11 mouse cellular contexts compared by ENCODE assay signal in genomic region chr10:63476167-63476647, GRCm38 (mm10). TPM values are rescaled to one million over a fixed set of nuclear protein-coding genes. Genes with fewer than 3 reads are reported as not detected.
DNase-seq lines count a peak whose midpoint lies in the region; ATAC-seq and TF ChIP-seq lines count a peak whose summit lies in the region.
"Had no signal": no experiment of that assay in that cellular context is flagged by ENCODE, and none has a peak within 500 bp of the region (broad histone marks: within the 10 kb centered on the region; RNA-seq: fewer than 3 reads in every experiment).

No protein-coding gene starts in this region.

- peak; percentile 24 for DNase-seq in layer of hippocampus, adult 11-12 months (ENCODE audit: low spot score)
- no peak for DNase-seq in layer of hippocampus, adult 8-10 months (ENCODE audit: low spot score in 2 of 2)
- DNase-seq in gastrocnemius, postnatal 14 days = peak; percentile 27
- DNase-seq in kidney, postnatal 14 days = peak; percentile 50
- peak; percentile 47 for DNase-seq in ovary, postnatal 14 days (ENCODE audit: low spot score)
- DNase-seq in hindbrain, embryonic 11.5 days (ENCODE audit: low spot score) = no peak
- DNase-seq in layer of hippocampus, adult 2 months (ENCODE audit: low spot score in 2 of 2) = no peak

- no peak overlapping the region for H3K4me3 ChIP-seq in hindbrain, embryonic 11.5 days (ENCODE audit: low read depth, low read length)
- no peak overlapping the region for H3K4me3 ChIP-seq in midbrain, embryonic 13.5 days (replicated peaks)
- H3K4me3 ChIP-seq in layer of hippocampus, adult 2 months = no peak overlapping the region
- H3K4me3 ChIP-seq: erythroblast, embryonic 14.5 days; midbrain, embryonic 12.5 days had no signal

- no peaks in the 10 kb centered on the region for H3K27me3 ChIP-seq in hindbrain, embryonic 11.5 days (ENCODE audit: control insufficient read depth, insufficient read depth, low read length)
- H3K27me3 ChIP-seq in midbrain, embryonic 13.5 days = no peaks in the 10 kb centered on the region
- H3K27me3 ChIP-seq: midbrain, embryonic 12.5 days had no signal

- no peak overlapping the region for H3K27ac ChIP-seq in hindbrain, embryonic 11.5 days (ENCODE audit: low read depth, low read length)
- H3K27ac ChIP-seq in midbrain, embryonic 13.5 days = no peak overlapping the region
- no peak overlapping the region for H3K27ac ChIP-seq in layer of hippocampus, adult 2 months
- H3K27ac ChIP-seq: midbrain, embryonic 12.5 days had no signal

- no peak for ATAC-seq in hindbrain, embryonic 11.5 days (ENCODE audit: low FRiP score)
- no peak for ATAC-seq in midbrain, embryonic 13.5 days

- no peak overlapping the region for H3K4me2 ChIP-seq in hindbrain, embryonic 11.5 days (replicated peaks; ENCODE audit: low read depth, low read length)
- H3K4me2 ChIP-seq in midbrain, embryonic 13.5 days (replicated peaks) = no peak overlapping the region
- H3K4me2 ChIP-seq: midbrain, embryonic 12.5 days had no signal

- no peaks in the 10 kb centered on the region for H3K9me3 ChIP-seq in hindbrain, embryonic 11.5 days (ENCODE audit: control insufficient read depth, low read length)
- no peaks in the 10 kb centered on the region for H3K9me3 ChIP-seq in midbrain, embryonic 13.5 days
- H3K9me3 ChIP-seq: midbrain, embryonic 12.5 days had no signal

- WGBS in hindbrain, embryonic 11.5 days = 81% methylated on average over 10 of the region's 10 CpGs
- 87% methylated on average over 10 of the region's 10 CpGs for WGBS in midbrain, embryonic 13.5 days

- no peak overlapping the region for H3K9ac ChIP-seq in hindbrain, embryonic 11.5 days (ENCODE audit: low read depth, low read length)
- H3K9ac ChIP-seq in midbrain, embryonic 13.5 days (replicated peaks) = no peak overlapping the region
- H3K9ac ChIP-seq: midbrain, embryonic 12.5 days had no signal

- intact Hi-C loops in gastrocnemius, postnatal 14 days (cut with DNase I; ENCODE audit: low total_unique reads) = no loop called here

- H3K36me3 ChIP-seq in hindbrain, embryonic 11.5 days (ENCODE audit: control insufficient read depth, insufficient read depth, low read length) = no peaks in the 10 kb centered on the region
- no peaks in the 10 kb centered on the region for H3K36me3 ChIP-seq in midbrain, embryonic 13.5 days
- H3K36me3 ChIP-seq: midbrain, embryonic 12.5 days had no signal

- TF ChIP-seq CTCF in layer of hippocampus, adult 2 months (conservative IDR thresholded peaks at IDR 0.05) = no peak

- H3K4me1 ChIP-seq in hindbrain, embryonic 11.5 days (replicated peaks; ENCODE audit: control insufficient read depth, insufficient read depth, low read length) = no peaks in the 10 kb centered on the region
- 0 out of 2 replicates have a peak, but pooled peaks cover 4% of the 10 kb centered on the region for H3K4me1 ChIP-seq in midbrain, embryonic 13.5 days (replicated peaks)
- H3K4me1 ChIP-seq: midbrain, embryonic 12.5 days had no signal

RNA-seq across cellular contexts. Expression of gene Ctnna3, which starts 46.3 kb away (rescaled TPM):
- 1 to 10 TPM; 2.3 to 3.2 (median 3.1) TPM for total RNA-seq in layer of hippocampus, adult 8-10 months (2022)
- 10 to 100 TPM; 19.1 to 20.2 TPM for total RNA-seq in gastrocnemius, postnatal 14 days (2021)
- 0.42 TPM in 1 of 2 replicates, not detected in the other for polyA plus RNA-seq in hindbrain, embryonic 11.5 days (2014; fragmentation: Nextera tagmentation; extraction: Ambion mirVana)
- polyA plus RNA-seq in midbrain, embryonic 13.5 days (2015; fragmentation: Nextera tagmentation; extraction: Ambion mirVana) = 0.23 and 0.39 TPM in 2 replicates
- 1 to 10 TPM; 1.8 to 2.0 TPM for total RNA-seq in layer of hippocampus, adult 2 months (2021)
- total RNA-seq: ES-E14 had no signal
- polyA plus RNA-seq: erythroblast, embryonic 14.5 days; midbrain, embryonic 12.5 days had no signal

RNA-seq across cellular contexts. Expression of gene Gm7075, which starts 54.6 kb away (rescaled TPM):
- not detected for total RNA-seq in layer of hippocampus, adult 8-10 months (2022)
- total RNA-seq in gastrocnemius, postnatal 14 days (2021) = not detected
- polyA plus RNA-seq in hindbrain, embryonic 11.5 days (2014; fragmentation: Nextera tagmentation; extraction: Ambion mirVana) = 0.63 TPM in 1 of 2 replicates, not detected in the other
- 0.57 TPM in 1 of 2 replicates, not detected in the other for polyA plus RNA-seq in midbrain, embryonic 13.5 days (2015; fragmentation: Nextera tagmentation; extraction: Ambion mirVana)
- total RNA-seq in layer of hippocampus, adult 2 months (2021) = not detected
- polyA plus RNA-seq: erythroblast, embryonic 14.5 days; midbrain, embryonic 12.5 days had no signal

Comparison
In these comparisons a context has a peak if more than half of its experiments do, and no peak if none do; other contexts are left out.
1. DNase-seq: peak in layer of hippocampus, adult 11-12 months (single experiment), gastrocnemius, postnatal 14 days (single experiment), kidney, postnatal 14 days (single experiment) and ovary, postnatal 14 days (single experiment); none in layer of hippocampus, adult 8-10 months (0 of 2), hindbrain, embryonic 11.5 days (single experiment) and layer of hippocampus, adult 2 months (0 of 2).
2. RNA of gene Ctnna3, which starts 46.3 kb away (total RNA-seq): 19.1 to 20.2 TPM in gastrocnemius, postnatal 14 days; 2.3 to 3.2 TPM in layer of hippocampus, adult 8-10 months and 1.8 to 2.0 TPM in layer of hippocampus, adult 2 months; every median in the first group is over 4 times any median in the second.